Mouse (Mus musculus): ENCODE results near the gene Gpr176. TPM values are rescaled to one million over a fixed set of nuclear protein-coding genes. Genes with fewer than 3 reads are reported as not detected.

Gpr176 gene
- polyA plus RNA-seq, 1 experiment from 2014 or later = 1.5 TPM

GRCm38 (mm10) chr2:118262673-118263072 lies 110.5 kb downstream of the Gpr176 start:
- Histone ChIP-seq H3K4me1 (ENCODE audit: insufficient read depth, low read length) (no peaks in the 10 kb centered on the region), H3K27ac (ENCODE audit: low read length) (no peak overlapping the region), H3K27me3 (ENCODE audit: insufficient read depth, low read length) (no peaks in the 10 kb centered on the region), H3K9me3 (ENCODE audit: low read length) (no peaks in the 10 kb centered on the region), H3K4me3 (ENCODE audit: low read length) (no peak overlapping the region), H3K9ac (replicated peaks; ENCODE audit: low read length) (no peak overlapping the region), H3K4me2 (replicated peaks; ENCODE audit: low read depth, low read length) (no peak overlapping the region), H3K36me3 (ENCODE audit: insufficient read depth, low read length) (no peaks in the 10 kb centered on the region)
- 53% methylated on average over 8 of the region's 8 CpGs for WGBS
- no peak for ATAC-seq (ENCODE audit: low FRiP score, low TSS enrichment)

- H3K9me3 ChIP-seq (ENCODE audit: low read length) = no peaks in the 10 kb centered on the region; the same call in 1 of the 2 replicates
- H3K4me1 ChIP-seq (ENCODE audit: insufficient read depth, low read length) = no peaks in the 10 kb centered on the region
- no peak overlapping the region for H3K9ac ChIP-seq (replicated peaks; ENCODE audit: low read length)
- ATAC-seq (ENCODE audit: low FRiP score, low TSS enrichment) = no peak
- no peaks in the 10 kb centered on the region for H3K27me3 ChIP-seq (ENCODE audit: insufficient read depth, low read length)
- WGBS = 67% methylated on average over 5 of the region's 5 CpGs
- H3K36me3 ChIP-seq (ENCODE audit: insufficient read depth, low read length) = no peaks in the 10 kb centered on the region
- no peak overlapping the region for H3K4me3 ChIP-seq (ENCODE audit: low read length)
- H3K4me2 ChIP-seq (replicated peaks; ENCODE audit: low read depth, low read length) = no peak overlapping the region
- H3K27ac ChIP-seq (ENCODE audit: low read length) = no peak overlapping the region
Measured at GRCm38 (mm10) chr2:118259746-118260145, 113.5 kb downstream of the Gpr176 start.

GRCm38 (mm10) chr2:118257094-118257493 lies 116.1 kb downstream of the Gpr176 start:
- H3K36me3 ChIP-seq (ENCODE audit: insufficient read depth, low read length) = no peaks in the 10 kb centered on the region
- no peak for ATAC-seq (ENCODE audit: low FRiP score, low TSS enrichment)
- H3K9ac ChIP-seq (replicated peaks; ENCODE audit: low read length) = no peak overlapping the region
- H3K4me1 ChIP-seq (ENCODE audit: insufficient read depth, low read length) = peaks cover 6% of the 10 kb centered on the region; the same call in 1 of the 2 replicates
- peak overlapping the region; percentile 74 for H3K4me2 ChIP-seq (replicated peaks; ENCODE audit: low read depth, low read length)
- 65% methylated on average over 8 of the region's 8 CpGs for WGBS
- H3K9me3 ChIP-seq (ENCODE audit: low read length) = no peaks in the 10 kb centered on the region; the same call in 1 of the 2 replicates
- H3K4me3 ChIP-seq (ENCODE audit: low read length) = peak overlapping the region; percentile 55
- no peak overlapping the region for H3K27ac ChIP-seq (ENCODE audit: low read length)
- 0 out of 2 replicates have a peak, but pooled peaks cover 4% of the 10 kb centered on the region for H3K27me3 ChIP-seq (ENCODE audit: insufficient read depth, low read length)

DNA sequence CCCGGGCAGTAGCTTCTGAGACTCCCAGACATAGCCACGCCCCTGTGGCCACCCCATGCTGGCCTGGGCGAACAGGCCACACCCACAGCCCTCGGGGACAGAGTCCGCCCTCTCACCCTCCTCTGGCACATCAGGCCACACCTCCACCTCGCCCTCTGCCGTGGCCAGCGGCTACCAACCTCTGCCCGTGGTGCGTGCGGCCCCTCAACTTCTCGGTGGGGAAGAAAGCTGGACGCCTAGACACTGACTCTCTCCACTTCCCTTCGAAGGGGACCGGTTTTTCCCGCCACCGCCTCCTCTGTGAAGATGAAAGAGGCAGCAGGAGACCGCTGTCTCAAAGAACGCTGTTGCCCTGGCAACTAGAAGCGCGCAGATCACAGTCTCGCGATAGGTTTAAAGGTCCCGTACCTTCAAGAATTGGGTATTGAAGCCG lies 116.6 kb downstream of the Gpr176 start, which contains the start of gene Fsip1:
Fsip1 (minus strand) TSS at position 346 of the 433 bp plus-strand sequence.
- Histone ChIP-seq H3K4me1 (ENCODE audit: insufficient read depth, low read length) (peaks cover 6% of the 10 kb centered on the region; the same call in 1 of the 2 replicates), H3K9ac (replicated peaks; ENCODE audit: low read length) (peak within 1 kb of the TSS; percentile 59), H3K4me2 (replicated peaks; ENCODE audit: low read depth, low read length) (peak within 1 kb of the TSS; percentile 74), H3K36me3 (ENCODE audit: insufficient read depth, low read length) (no peaks in the 10 kb centered on the region), H3K4me3 (ENCODE audit: low read length) (peak within 1 kb of the TSS; percentile 55), H3K9me3 (ENCODE audit: low read length) (no peaks in the 10 kb centered on the region; the same call in 1 of the 2 replicates), H3K27ac (ENCODE audit: low read length) (no peak within 1 kb of the TSS), H3K27me3 (ENCODE audit: insufficient read depth, low read length) (0 out of 2 replicates have a peak, but pooled peaks cover 4% of the 10 kb centered on the region)
- 4% methylated on average over 25 of the region's 25 CpGs for WGBS
- ATAC-seq (ENCODE audit: low FRiP score, low TSS enrichment) = peak; percentile 99

DNA sequence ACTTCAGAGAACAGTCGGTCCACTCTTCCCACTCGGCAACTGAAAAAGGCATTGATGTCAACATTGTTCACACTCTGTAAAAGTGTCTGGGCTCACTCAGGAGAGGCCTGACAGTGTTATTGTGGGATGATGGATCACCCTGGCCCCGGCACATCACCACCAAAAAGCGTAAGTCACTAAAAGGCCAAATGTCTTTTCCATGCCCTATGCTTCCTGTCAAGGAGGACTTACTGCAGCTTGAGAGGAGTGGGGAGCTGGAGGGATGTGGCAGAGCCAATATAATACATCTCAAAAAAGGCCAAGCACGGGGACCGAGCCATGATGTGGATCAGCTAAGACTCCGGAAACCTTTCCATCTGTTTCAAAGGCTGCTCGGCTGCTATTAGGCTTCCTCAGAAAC lies 118.7 kb downstream of the Gpr176 start:
- 0 out of 2 replicates have a peak, but pooled peaks have one; percentile 13 for ATAC-seq (ENCODE audit: low FRiP score, low TSS enrichment)

DNA sequence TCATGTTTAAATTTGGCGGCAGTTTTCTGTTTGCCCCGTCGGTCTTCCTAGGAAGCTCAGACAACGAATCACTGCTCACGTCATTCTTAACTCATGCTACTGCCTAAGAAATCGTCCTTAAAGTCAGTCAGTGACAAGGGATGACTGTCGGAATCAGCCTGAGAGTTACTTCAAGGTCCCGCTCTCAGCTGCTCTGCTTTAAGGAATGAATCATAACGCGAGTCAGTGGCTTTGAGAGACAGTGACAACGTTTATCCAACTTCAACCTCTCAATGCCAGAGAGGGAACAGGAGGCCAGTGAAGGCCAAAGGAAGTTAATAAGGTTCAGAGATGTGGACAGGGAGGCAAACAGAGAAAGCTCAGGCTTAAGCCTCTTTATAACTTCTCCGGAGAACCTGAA lies 124.3 kb downstream of the Gpr176 start:
- no peaks in the 10 kb centered on the region for H3K4me1 ChIP-seq (ENCODE audit: insufficient read depth, low read length)
- no peak overlapping the region for H3K9ac ChIP-seq (replicated peaks; ENCODE audit: low read length)
- H3K27ac ChIP-seq (ENCODE audit: low read length) = no peak overlapping the region
- no peaks in the 10 kb centered on the region for H3K9me3 ChIP-seq (ENCODE audit: low read length)
- 72% methylated on average over 12 of the region's 12 CpGs for WGBS
- H3K27me3 ChIP-seq (ENCODE audit: insufficient read depth, low read length) = 0 out of 2 replicates have a peak, but pooled peaks cover 4% of the 10 kb centered on the region
- ATAC-seq (ENCODE audit: low FRiP score, low TSS enrichment) = no peak
- no peak overlapping the region for H3K4me2 ChIP-seq (replicated peaks; ENCODE audit: low read depth, low read length)
- H3K4me3 ChIP-seq (ENCODE audit: low read length) = no peak overlapping the region
- H3K36me3 ChIP-seq (ENCODE audit: insufficient read depth, low read length) = no peaks in the 10 kb centered on the region

More for the DNA sequence above, 118.7 kb downstream of the Gpr176 start:
- Histone ChIP-seq H3K9ac (replicated peaks; ENCODE audit: low read length) (no peak overlapping the region), H3K4me2 (replicated peaks; ENCODE audit: low read depth, low read length) (no peak overlapping the region), H3K4me1 (ENCODE audit: insufficient read depth, low read length) (peaks cover 6% of the 10 kb centered on the region; the same call in 1 of the 2 replicates), H3K36me3 (ENCODE audit: insufficient read depth, low read length) (no peaks in the 10 kb centered on the region), H3K9me3 (ENCODE audit: low read length) (no peaks in the 10 kb centered on the region; the same call in 1 of the 2 replicates), H3K27ac (ENCODE audit: low read length) (no peak overlapping the region), H3K4me3 (ENCODE audit: low read length) (no peak overlapping the region), H3K27me3 (ENCODE audit: insufficient read depth, low read length) (0 out of 2 replicates have a peak, but pooled peaks cover 4% of the 10 kb centered on the region)
- WGBS = 26% methylated on average over 8 of the region's 8 CpGs

DNA sequence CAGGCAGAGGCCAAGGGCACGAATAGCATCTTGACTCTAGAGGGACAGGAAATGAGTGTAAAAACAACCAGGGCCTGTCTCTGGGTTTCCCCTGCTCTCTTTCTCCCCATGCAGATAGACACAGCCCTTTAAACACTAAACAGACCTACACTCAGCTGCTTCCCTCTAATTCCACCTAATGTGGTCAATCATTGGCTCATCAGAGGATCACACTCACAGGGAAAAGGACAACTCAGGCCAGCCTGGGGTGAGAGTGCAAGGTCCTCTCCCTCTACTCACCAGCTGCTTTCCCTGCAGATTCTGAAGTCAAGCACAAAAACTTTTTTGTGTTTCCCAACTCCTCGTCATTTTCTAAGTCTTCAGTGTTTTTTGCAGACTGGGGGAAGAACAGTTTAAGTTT lies 125.2 kb downstream of the Gpr176 start:
- peak; percentile 80 for ATAC-seq (ENCODE audit: low FRiP score, low TSS enrichment)
- no peaks in the 10 kb centered on the region for H3K4me1 ChIP-seq (ENCODE audit: insufficient read depth, low read length)
- WGBS = 54% methylated on average over 2 of the region's 2 CpGs

DNA sequence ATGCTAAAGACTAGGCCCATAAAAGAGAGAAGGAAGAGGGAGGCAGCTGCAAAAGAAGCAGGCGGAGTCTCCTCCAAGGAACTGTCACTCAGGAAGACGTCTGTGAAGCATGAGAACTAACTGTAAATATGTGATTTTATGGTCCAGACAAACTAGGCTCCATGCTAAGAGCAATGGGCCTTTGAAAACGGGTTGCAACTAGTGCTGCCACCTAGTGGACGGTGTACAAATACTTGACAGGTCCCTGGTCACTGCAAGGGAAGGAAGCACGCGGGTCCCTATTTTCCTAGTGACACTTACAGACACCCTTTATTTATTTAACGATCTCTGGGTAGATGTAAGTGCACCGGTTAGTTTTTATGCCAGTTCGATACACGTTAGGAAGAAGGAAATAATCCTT lies 127.3 kb downstream of the Gpr176 start:
- WGBS = 10% methylated on average over 10 of the region's 10 CpGs

More for the DNA sequence above, 125.2 kb downstream of the Gpr176 start:
- Histone ChIP-seq H3K27me3 (ENCODE audit: insufficient read depth, low read length) (no peaks in the 10 kb centered on the region), H3K4me3 (ENCODE audit: low read length) (no peak overlapping the region), H3K4me2 (replicated peaks; ENCODE audit: low read depth, low read length) (no peak overlapping the region), H3K9ac (replicated peaks; ENCODE audit: low read length) (no peak overlapping the region), H3K9me3 (ENCODE audit: low read length) (no peaks in the 10 kb centered on the region), H3K36me3 (ENCODE audit: insufficient read depth, low read length) (no peaks in the 10 kb centered on the region), H3K27ac (ENCODE audit: low read length) (no peak overlapping the region)

GRCm38 (mm10) chr2:118236196-118236595 lies 137.0 kb downstream of the Gpr176 start:
- WGBS = 62% methylated on average over 7 of the region's 7 CpGs
- no peaks in the 10 kb centered on the region for H3K9me3 ChIP-seq (ENCODE audit: low read length)
- H3K27me3 ChIP-seq (ENCODE audit: insufficient read depth, low read length) = no peaks in the 10 kb centered on the region
- no peaks in the 10 kb centered on the region for H3K36me3 ChIP-seq (ENCODE audit: insufficient read depth, low read length)
- H3K9ac ChIP-seq (replicated peaks; ENCODE audit: low read length) = no peak overlapping the region
- no peaks in the 10 kb centered on the region for H3K4me1 ChIP-seq (ENCODE audit: insufficient read depth, low read length)
- no peak overlapping the region for H3K27ac ChIP-seq (ENCODE audit: low read length)
- no peak overlapping the region for H3K4me3 ChIP-seq (ENCODE audit: low read length)
- no peak for ATAC-seq (ENCODE audit: low FRiP score, low TSS enrichment)
- no peak overlapping the region for H3K4me2 ChIP-seq (replicated peaks; ENCODE audit: low read depth, low read length)

More for the DNA sequence above, 127.3 kb downstream of the Gpr176 start:
- Histone ChIP-seq H3K9ac (replicated peaks; ENCODE audit: low read length) (no peak overlapping the region), H3K27ac (ENCODE audit: low read length) (no peak overlapping the region), H3K4me3 (ENCODE audit: low read length) (no peak overlapping the region), H3K36me3 (ENCODE audit: insufficient read depth, low read length) (no peaks in the 10 kb centered on the region), H3K4me1 (ENCODE audit: insufficient read depth, low read length) (no peaks in the 10 kb centered on the region), H3K4me2 (replicated peaks; ENCODE audit: low read depth, low read length) (no peak overlapping the region), H3K9me3 (ENCODE audit: low read length) (no peaks in the 10 kb centered on the region), H3K27me3 (ENCODE audit: insufficient read depth, low read length) (no peaks in the 10 kb centered on the region)
- ATAC-seq (ENCODE audit: low FRiP score, low TSS enrichment) = peak; percentile 73

- 77% methylated on average over 3 of the region's 3 CpGs for WGBS
Measured at GRCm38 (mm10) chr2:118235614-118236013, 137.6 kb downstream of the Gpr176 start.

More at GRCm38 (mm10) chr2:118235614-118236013, 137.6 kb downstream of the Gpr176 start:
- Histone ChIP-seq H3K4me3 (ENCODE audit: low read length) (no peak overlapping the region), H3K9ac (replicated peaks; ENCODE audit: low read length) (no peak overlapping the region), H3K4me2 (replicated peaks; ENCODE audit: low read depth, low read length) (no peak overlapping the region), H3K27ac (ENCODE audit: low read length) (no peak overlapping the region), H3K36me3 (ENCODE audit: insufficient read depth, low read length) (no peaks in the 10 kb centered on the region), H3K9me3 (ENCODE audit: low read length) (no peaks in the 10 kb centered on the region), H3K27me3 (ENCODE audit: insufficient read depth, low read length) (no peaks in the 10 kb centered on the region), H3K4me1 (ENCODE audit: insufficient read depth, low read length) (no peaks in the 10 kb centered on the region)
- ATAC-seq (ENCODE audit: low FRiP score, low TSS enrichment) = no peak
